Mouse (Mus musculus): ENCODE data around the gene Ccdc184.

The Ccdc184 gene

DNA sequence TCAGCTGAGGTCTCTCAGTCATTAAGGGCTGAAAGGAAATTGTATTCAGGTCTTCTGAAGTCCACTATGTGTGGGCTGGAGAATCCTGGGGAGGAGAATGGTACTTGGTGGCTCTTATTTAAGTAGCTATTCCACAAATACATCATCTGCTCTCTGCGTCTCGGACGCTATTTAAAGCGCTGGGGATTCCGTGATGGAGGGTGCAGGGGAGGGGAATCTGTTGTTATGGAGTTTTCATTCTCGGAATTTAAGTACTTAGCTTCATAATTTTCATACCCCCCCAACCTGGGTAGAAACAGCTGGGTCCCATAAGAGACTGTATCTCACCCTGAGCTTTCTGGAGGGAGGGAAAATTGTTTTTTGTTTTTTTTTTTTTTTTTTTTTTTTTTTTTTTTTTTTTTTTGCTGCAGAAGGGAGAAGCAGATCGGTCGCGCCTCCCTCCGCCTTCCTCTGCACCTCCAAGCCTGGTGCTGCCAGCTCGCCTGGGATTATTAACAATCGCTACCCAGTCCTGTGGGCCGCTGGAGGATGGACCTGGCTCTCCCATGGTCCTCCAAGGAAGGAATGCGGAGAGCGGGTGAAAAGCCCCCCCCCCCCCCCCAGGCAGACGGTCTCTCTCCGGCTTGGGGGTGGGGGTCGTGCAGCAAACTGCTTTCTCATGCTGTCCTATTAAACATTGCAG, at the start of gene Ccdc184:
Ccdc184 (plus strand) TSS at position 196 of the 682 bp plus-strand sequence.
- DNase-seq = no peak

- no peak for DNase-seq
These were observed 47.6 kb upstream of the Ccdc184 start for GRCm38 (mm10) chr15:98119363-98119762.

DNA sequence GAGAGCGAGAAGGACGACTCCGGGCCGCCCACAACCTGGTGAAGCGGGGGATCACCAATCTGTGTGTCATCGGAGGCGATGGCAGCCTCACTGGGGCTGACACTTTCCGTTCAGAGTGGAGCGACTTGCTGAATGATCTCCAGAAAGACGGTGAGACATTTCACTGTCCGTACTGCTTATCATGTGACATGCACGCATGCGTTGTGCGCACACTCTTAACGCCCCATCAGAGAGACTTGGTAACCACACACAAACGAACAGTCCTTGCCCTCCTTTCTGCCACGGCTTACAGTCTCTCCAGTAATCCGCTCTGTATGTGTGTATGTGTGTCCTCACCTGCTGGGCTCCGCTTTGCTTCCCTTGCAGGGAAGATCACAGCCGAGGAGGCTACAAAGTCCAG, 46.1 kb upstream of the Ccdc184 start:
- DNase-seq = no peak

- no peak for DNase-seq
These were observed 36.0 kb upstream of the Ccdc184 start for GRCm38 (mm10) chr15:98131001-98131400.

GRCm38 (mm10) chr15:98131451-98131850, 35.5 kb upstream of the Ccdc184 start:
- DNase-seq = no peak

- DNase-seq = no peak
These were observed 34.9 kb upstream of the Ccdc184 start for GRCm38 (mm10) chr15:98131942-98132655.

DNA sequence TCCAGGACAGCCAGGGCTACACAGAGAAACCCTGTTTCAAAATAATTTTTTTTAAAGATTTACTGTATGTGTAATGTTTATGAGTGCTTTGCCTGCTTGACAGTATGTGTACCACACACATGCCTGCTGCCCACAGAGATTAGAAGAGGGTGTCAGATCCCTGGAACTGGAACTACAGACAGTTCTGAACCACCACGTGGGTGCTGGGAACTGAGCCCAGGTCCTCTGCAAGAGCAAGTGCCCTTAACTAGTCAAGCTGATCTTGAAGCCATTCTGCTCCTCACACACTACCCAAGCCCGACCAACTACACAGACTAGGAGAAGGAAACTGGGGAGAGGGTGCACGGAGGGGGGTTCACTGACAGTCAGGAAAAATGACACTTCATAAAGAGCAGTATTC, 33.5 kb upstream of the Ccdc184 start:
- no peak for DNase-seq

GRCm38 (mm10) chr15:98134034-98134433, 32.9 kb upstream of the Ccdc184 start:
- DNase-seq = no peak

GRCm38 (mm10) chr15:98134666-98135065, 32.3 kb upstream of the Ccdc184 start:
- no peak for DNase-seq

DNA sequence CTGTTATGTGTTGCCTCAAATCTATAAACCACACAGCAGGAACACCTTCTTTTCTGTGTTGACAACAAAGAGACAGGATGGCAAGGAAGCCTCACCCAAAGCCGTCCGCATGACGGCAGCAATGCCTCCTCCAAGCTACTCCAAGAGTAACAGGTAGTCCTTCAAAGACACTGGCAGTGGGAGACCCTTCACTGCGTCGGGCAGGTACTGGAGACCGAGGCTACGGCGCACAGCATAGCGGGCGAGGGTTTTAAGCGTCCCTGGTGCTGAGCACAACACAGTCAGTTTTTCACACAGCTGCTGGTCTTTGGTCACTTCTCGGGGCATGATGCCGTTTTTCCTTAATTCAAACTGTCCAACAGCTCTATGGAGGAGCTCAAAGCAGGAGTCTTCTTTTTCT, 31.3 kb upstream of the Ccdc184 start:
- DNase-seq = no peak

GRCm38 (mm10) chr15:98136871-98137270, 30.1 kb upstream of the Ccdc184 start:
- DNase-seq = no peak

GRCm38 (mm10) chr15:98139763-98140162, 27.2 kb upstream of the Ccdc184 start:
- DNase-seq = no peak

GRCm38 (mm10) chr15:98140809-98141208, 26.1 kb upstream of the Ccdc184 start:
- no peak for DNase-seq

DNA sequence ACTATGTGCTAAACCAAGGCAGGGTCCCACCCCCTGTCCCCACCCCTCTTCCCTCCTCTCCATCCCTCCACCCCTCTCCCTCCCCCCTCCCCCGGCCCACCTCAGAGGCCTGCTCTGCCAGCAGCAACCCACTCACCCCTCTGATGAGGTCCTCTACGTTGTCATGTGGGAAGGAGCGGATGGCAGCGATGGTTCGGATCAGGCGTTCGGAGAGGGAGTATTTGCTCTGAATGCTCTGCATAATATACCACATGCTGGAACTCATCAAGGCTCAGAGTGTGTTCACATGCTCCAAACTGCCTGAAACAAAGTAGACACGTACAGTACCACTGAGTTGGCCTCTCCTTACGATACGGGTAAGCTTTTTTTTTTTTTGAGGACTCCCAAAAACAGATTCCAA, 24.4 kb upstream of the Ccdc184 start:
- DNase-seq = no peak

DNA sequence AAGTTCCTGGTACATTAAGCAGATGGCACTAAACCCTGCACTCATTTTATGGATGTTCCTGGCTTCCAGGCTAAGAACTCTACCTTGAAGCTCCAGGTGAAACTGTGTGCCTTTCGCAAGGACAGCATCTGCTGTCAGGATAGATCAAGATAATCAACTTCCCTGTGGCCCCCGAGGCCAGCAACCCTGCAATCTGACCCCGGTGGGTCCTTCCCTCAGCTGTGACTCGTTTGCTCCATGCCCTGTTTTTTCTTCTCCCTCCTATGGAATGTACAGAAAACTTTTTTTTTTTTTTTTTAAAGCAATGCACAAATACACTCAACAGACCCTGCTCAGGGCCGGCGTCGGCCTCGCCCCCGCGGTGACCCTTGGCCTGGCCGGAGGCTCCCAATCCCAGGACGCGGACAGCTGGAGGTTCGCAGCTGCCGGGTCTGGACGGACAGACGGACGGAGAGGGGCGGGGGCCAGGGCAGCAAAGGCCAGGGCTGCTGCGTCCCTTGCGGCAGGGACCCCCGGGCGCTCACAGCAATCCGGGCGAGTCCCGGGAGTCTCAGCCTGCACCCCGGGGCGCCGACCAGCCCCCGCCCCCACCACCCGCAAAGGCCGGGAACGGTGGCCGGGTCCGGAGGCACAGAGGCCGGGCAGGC, 22.0 kb upstream of the Ccdc184 start:
- no peak for DNase-seq

- DNase-seq = peak; percentile 91
These were observed 21.3 kb upstream of the Ccdc184 start for GRCm38 (mm10) chr15:98145559-98146181.

DNA sequence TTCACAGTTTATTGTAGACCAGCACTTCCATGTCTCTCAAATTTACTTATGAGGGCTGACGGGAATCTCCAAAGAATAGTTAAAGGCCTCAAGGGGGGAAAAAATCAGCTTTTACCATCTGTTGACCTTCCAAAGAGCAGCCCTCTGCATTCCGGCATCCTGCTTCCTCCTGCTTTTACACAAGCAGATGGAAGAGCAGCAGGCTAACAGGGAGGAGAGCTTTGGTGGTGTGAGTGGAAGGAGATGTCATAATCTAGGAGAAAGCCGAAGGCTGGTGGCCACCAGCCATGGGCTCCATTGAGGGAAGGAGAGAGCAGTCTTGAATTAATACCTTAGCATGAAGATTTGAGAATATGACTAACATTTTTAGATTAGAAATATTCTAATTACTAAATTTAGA, 18.6 kb upstream of the Ccdc184 start:
- no peak for DNase-seq

- no peak for DNase-seq
These were observed 17.8 kb upstream of the Ccdc184 start for GRCm38 (mm10) chr15:98149166-98149602.

DNA sequence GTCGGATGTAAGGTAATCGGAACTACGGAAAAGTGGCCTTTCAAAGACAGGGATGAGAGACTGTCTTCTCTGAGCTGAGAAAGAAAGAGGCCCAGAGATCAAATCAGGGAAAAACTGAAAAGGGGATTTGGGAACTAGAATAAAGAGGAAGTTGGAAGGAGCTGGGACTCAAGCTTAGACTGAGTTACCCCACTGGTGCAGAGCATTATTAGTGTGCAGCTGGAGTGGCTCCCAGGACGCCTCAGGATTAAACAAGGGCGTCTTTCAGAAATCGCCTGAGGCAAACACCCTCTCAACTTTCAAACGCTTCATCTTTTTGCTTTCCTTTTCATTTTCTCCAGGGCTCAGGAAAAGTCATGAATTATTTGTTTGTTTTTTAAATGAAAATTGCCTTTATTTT, 14.0 kb upstream of the Ccdc184 start:
- no peak for DNase-seq

GRCm38 (mm10) chr15:98153625-98154024, 13.3 kb upstream of the Ccdc184 start:
- DNase-seq = no peak

GRCm38 (mm10) chr15:98154146-98154545, 12.8 kb upstream of the Ccdc184 start:
- no peak for DNase-seq

- DNase-seq = no peak
These were observed 12.3 kb upstream of the Ccdc184 start for GRCm38 (mm10) chr15:98154631-98155030.

DNA sequence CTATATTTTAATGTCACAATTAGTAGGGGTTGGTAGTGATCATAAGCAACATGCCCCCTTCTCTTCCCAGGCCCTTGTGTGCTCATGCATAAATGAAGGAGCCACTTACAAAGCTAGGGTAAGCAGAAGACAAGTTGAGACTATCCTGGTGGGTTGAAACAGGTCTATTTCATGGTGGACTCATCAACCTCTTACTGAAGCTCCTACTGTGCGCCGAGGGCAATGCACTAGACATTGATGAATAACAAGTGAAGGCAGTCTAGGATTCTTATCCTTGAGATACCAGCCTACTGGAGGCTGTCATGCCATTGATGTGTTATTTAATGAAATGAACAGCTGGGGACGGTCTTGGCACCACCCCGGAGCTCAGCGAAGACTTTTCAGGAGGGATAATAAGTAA, 11.7 kb upstream of the Ccdc184 start:
- DNase-seq = no peak

DNA sequence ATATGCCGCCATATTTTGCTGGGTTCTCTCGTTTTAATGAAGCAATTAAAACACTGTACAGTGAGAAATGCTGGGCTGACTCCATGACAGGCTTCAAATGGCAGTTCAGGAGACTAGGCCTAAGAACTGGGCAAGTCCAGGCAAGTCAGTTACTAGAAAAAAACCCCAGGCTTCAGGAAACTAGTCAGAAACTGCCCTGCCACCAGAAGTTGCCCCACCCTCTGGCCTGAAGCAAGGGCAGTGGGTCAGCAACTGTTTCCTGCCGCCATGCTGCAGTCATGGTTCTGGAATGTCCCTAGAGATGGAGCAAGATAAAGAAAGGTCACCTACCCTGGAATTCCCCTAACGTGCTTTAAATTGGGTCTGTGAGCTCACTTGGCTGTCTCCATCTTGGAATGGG, 11.0 kb upstream of the Ccdc184 start:
- DNase-seq = no peak
